Mouse (Mus musculus) liver, embryonic 14.5 days (tissue): ENCODE measurements around the gene Podxl2.

Source experiments
- CTCF ChIP-seq: IDR thresholded peaks from 2 replicates; pipeline ENCODE4 v1.5.1; 2016; ENCODE audit warnings: antibody characterized with exemption, low read depth, control low read depth
- EP300 ChIP-seq: IDR thresholded peaks from 2 replicates; pipeline ENCODE4 v1.6.1; 2016; ENCODE audit warnings: antibody characterized with exemption, low read depth

DNA sequence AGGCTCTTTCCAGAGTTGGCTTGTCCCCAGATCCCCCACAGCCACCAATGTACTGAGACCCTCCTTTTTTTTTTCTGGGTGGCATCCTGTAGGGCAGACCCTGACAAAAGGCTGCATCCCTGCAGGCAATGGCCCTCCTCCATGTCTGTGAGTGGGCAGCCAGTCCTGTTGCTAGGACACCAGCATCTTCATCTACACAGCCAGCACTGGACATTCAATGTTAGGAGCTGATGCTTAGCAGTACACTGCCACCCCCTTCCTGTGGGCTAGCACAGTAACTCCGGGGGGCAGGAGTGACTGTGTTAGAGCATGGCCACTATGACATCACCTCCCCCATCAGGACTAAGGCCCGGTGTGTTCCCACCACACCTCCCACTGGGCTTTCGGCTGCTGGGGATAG is 59.8 kb downstream of the Podxl2 start:
- TF ChIP-seq CTCF (no peak), EP300 (no peak)
